Mouse (Mus musculus) spleen, postnatal 36 days (tissue): ENCODE measurements around the gene Pld6.
"Not testable (repeated sequence)": the region's sequence is repeated elsewhere in the genome, so short reads cannot be mapped to it uniquely, and the experiment has no call there.

Experiments
- DNase-seq, 2 experiments: peaks; one replicate each; pipeline ENCODE4 v3.0.0; 2022; ENCODE audit warnings: low spot score in 2 of 2, mixed read lengths in 1 of 2

Gene Pld6

DNA sequence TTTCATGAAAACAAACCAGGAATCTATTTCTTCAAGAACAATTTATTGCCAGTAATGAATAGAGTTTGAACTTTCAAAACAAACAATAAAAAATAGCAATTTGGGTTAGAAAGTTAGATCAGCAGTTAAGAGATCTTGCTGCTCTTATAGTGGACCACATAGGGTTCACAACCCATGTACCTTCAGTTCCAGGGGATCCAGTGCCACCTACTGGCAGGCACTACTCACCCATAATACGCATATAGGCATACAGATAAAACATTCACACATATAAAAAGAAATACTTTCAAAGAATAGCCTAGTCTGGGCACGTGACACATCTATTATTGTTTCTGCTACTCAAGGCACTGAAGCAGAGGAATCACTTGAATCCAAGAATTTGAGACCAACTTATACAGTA, 40.8 kb downstream of the Pld6 start:
- DNase-seq, result peak; percentile 29 to 33

- DNase-seq, result no peak
Measured at GRCm38 (mm10) chr11:59745851-59746250, 41.6 kb downstream of the Pld6 start.

- DNase-seq, result no peak
Measured at GRCm38 (mm10) chr11:59744374-59744773, 43.1 kb downstream of the Pld6 start.

DNA sequence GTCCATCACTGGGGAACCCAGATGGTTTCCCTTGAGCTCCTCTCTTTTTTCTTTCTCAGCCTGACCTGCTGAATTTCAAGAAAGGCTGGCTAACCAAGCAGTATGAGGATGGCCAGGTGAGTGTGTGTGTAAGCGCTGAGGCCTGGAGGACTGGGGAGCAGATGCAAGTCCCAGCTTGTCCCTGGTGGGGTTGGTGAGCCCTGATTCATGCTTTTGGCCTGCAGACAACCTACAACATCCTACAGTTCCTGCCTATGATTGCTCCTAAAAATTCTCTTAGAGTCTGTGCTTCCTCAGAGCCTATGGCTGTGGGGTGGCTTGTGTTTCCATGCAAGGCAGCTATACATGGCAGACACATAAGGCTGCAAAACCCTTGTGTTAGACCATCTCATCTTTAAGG, 43.7 kb downstream of the Pld6 start:
- no peak for DNase-seq

DNA sequence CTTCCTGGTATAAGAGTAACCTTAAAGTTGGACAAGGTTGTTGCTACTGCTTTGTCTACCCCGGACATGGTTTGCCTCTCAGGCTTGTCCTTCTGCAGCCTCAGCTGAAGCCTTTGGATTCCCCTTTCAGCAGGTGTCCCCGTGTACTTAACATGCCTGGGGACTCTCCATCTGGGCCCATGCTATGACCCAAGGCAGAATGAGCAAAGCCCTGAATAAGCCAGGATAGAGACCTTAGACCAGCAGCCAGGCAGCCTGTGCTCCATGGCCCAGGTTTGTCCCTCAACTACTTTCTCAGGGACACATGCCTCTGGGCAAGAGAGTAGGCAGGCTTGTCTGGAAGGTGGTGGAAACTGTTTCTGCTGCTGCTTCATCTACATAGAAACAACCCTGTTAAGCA, 44.1 kb downstream of the Pld6 start:
- DNase-seq, result no peak

DNA sequence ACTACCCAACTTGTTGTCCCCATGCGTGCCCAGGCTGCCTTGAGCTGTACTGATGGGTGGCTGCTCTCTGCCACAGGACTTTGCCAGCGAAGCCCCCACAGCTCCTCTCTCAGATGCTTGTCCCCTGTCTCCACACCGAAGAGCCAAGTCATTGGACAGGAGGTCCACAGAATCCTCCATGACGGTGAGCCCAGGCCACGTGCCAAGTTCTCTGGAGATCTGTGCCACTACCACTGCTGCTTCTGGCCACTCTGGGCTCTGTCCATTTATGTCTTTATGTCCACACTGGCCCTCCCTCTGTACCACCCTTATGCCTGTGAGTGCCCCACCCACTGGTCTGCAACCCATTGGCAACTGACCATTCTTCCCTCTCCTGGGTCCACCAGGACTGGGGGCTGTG, 45.5 kb downstream of the Pld6 start:
- DNase-seq, result no peak

- DNase-seq, result peak; percentile 64 to 65
Measured at GRCm38 (mm10) chr11:59739996-59740395, 47.4 kb downstream of the Pld6 start.

DNA sequence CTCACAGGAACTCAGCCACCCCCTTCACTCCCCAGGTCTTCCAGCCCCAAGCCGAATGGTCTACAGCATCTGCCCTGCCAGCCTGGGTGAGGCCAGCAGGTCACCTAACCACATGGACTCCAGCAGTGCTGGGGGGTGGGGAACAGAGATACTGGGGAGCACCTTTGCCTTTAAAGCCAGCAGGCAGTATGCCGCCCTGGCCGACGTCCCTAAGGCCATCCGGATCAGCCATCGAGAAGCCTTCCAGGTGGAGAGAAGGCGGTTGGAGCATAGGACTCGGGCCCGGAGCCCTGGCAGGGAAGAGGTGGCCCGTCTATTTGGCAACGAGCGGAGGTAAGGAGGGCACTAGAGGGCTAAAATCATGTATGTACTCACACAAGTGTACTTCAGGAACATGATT, 50.2 kb downstream of the Pld6 start:
- DNase-seq, result no peak

DNA sequence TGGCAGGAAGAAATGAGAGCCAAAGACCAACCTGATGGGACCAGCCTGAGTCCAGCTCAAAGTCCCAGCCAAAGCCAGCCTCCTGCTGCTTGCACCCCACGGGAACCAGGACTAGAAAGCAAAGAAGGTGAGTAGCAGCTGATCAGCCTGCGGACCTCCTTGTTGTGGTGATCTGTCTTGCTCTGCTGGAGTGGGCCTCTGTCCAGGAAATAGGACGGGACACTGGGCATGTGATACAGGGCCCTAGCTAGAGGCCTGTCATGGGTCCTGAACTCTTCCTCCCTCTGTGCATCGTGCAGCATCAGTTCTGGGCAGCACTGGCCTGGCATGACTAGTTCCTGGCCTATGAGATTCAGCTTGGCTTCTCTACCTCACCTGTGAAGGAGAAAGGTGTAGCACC, 51.5 kb downstream of the Pld6 start:
- DNase-seq, result not testable (repeated sequence)

- DNase-seq, result no peak
Measured at GRCm38 (mm10) chr11:59734335-59734734, 53.1 kb downstream of the Pld6 start.
